Mouse (Mus musculus): ENCODE results near the gene Ugt1a2.

- TF ChIP-seq CTCF (IDR thresholded peaks at IDR 0.05; ENCODE audit: control insufficient read depth, insufficient read depth, insufficient read length) (no peak), CEBPB (IDR thresholded peaks at IDR 0.05; ENCODE audit: low read depth) (no peak), MAX (IDR thresholded peaks at IDR 0.05) (no peak), FOSL1 (IDR thresholded peaks at IDR 0.05; ENCODE audit: insufficient read depth, low read length, poor library complexity, severe bottlenecking) (no peak)
These were observed 43.5 kb downstream of the Ugt1a2 start for GRCm38 (mm10) chr1:88243861-88244260.
